Mouse (Mus musculus): ENCODE results near the gene Hist1h4k.
A peak's percentile ranks its signal among the peaks of the same experiment; 100 is the strongest.
"Not testable (repeated sequence)": the region's sequence is repeated elsewhere in the genome, so short reads cannot be mapped to it uniquely, and the experiment has no call there.

Gene Hist1h4k

DNA sequence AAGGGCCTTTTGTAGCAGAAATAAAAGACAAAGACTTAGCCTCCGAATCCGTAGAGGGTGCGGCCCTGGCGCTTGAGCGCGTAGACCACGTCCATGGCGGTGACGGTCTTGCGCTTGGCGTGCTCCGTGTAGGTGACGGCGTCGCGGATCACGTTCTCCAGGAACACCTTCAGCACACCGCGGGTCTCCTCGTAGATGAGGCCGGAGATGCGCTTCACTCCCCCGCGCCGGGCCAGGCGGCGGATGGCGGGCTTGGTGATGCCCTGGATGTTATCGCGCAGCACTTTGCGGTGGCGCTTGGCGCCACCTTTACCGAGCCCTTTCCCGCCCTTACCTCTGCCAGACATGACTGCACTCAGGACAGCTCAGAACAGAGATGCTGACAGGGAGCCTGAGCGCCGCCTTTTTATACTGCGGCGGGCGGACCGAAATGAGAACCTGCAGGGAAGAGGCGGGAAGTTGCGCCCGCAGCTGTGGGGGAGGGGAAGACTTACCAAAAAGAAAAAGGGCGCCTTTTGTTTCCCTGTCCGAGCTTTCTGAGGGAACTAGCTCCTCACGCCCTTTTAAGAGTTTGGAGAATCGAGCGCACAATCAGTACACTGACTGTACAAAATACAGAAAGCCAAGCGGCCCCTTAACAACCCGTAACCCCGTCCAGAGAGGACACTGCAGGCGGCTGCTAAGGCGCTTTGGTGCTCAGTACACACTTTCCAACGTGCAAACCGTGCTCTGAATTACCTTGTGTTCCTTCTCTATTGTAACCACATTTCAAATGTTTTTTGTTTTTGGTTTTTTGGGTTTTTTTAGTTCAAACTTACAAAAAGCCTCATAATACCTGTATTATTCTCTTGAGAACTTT is at the start of gene Hist1h4k:
Gene Hist1h4k, minus strand, starts transcription at position 347 of the 859 bp plus-strand sequence.
- DNase-seq (ENCODE audit: low spot score) = peak; percentile 93

DNA sequence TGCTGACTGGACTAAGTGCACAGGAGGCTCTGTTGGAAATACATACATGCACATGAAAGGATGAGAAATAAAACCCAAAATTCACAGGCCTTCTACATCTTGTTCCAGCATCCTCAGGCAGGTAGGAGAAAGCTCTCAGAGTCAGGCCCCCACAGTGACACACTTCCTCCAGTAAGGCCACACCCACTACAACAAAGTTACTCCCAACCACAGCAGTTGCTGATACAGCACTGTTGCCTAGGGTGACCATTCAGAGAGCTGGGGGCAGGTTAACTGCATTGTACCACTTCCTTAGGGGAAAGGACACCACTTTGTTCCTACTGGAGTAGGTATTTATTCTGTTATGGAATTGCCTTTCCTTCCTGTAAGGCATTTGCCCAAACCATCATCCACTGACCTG is 46.9 kb upstream of the Hist1h4k start:
- DNase-seq (ENCODE audit: low spot score) = not testable (repeated sequence)

DNA sequence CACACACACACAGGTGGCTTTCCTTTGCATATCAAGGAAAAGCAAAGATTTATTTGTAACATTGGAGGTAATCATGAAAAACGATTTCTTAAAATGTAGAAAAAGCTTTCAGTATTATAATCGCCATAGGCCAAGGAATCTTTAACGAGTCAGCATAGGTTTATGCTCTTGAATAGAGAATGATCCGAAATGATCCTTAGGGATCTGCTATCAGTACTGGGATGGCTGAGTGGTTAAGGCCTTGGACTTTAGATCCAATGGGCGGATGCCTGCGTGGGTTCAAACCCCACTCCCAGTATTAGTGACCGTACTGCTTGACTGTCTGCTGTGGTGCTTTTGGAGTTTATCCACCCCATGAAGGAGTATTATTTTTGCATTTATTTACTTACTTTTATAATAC is 45.3 kb upstream of the Hist1h4k start:
- DNase-seq (ENCODE audit: low spot score) = no peak

DNA sequence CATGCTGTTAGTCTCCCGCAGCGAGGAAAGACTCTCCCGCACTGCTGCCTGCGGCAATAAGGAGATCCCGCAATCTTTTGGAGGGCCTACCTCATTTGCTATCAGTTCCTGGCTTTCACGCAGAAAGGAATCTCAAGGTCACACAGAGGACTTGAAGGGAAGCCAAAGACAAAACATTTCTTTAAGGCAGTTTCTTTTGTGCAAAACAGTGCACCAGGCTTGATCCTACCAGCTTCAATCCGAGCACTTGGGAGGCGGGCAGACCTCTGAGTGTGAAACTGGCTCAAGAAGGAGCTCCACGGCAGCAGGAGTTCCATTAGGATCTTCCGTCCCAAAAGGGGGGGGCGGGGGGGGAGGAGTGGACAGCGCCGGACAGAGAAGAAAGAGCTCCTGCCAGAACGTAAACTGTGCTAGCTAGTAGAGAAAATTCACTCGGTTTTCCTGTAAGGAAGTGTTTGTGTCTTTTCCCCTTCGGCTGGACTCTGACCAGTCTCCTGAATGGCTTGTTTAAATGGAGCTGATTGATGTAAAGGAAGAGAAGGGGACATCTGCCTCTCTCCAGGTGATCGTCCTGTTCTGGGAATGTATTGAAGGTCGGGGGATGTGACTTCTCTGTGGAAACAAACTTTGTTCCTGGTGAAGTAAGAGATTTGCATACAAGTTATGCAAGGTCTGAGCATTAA is 40.4 kb upstream of the Hist1h4k start:
- DNase-seq (ENCODE audit: low spot score) = no peak

- no peak for DNase-seq (ENCODE audit: low spot score)
Observed at GRCm38 (mm10) chr13:21789925-21790324, 39.6 kb upstream of the Hist1h4k start.

DNA sequence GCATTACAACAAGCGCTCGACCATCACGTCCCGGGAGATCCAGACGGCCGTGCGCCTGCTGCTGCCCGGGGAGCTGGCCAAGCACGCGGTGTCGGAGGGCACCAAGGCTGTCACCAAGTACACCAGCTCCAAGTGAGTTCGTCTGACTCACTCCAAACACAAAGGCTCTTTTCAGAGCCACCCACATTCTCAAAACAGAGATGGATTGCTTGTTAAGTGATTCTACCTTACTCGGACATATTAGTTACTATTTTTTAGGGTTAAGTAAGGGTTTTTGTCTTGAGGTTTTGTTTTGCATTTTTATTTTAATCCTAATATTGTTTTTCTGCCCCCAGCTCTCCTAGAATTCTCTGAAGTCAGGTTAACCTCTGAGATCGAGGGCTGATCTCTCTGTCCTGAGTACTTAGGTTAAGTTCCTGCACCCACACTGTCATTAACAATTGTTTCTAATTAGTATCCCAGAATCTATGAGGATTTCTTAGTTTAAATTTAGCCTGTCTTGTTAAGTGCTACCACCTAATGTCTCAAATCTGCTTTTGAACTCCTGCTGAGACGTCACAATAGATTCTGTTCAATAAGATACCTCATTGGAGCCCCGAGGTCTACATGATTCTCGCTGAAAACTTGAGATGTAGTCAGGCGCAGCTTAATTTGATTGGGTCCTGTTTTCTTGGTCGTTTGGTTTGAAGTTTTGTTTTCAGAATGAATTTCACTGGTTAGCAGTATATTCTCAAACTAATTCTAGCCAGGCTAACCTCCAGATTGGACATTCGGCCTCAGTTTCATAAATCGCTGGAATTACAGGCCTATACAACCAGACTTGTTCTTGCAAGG is 37.7 kb upstream of the Hist1h4k start:
- no peak for DNase-seq (ENCODE audit: low spot score)

GRCm38 (mm10) chr13:21786899-21787629 is 36.8 kb upstream of the Hist1h4k start, which contains the start of the genes Hist1h2an and Hist1h2bp:
TSS of gene Hist1h2an (minus strand) at chr13:21787218.
TSS of gene Hist1h2bp (plus strand) at chr13:21787461.
- DNase-seq (ENCODE audit: low spot score) = peak; percentile 94

- no peak for DNase-seq (ENCODE audit: low spot score)
Observed at GRCm38 (mm10) chr13:21786189-21786898, 36.0 kb upstream of the Hist1h4k start.

- DNase-seq (ENCODE audit: low spot score) = no peak
Observed at GRCm38 (mm10) chr13:21784311-21784710, 34.0 kb upstream of the Hist1h4k start.

- DNase-seq (ENCODE audit: low spot score) = peak; percentile 23
Observed at GRCm38 (mm10) chr13:21783734-21784161, 33.4 kb upstream of the Hist1h4k start.

GRCm38 (mm10) chr13:21783255-21783617 is 32.9 kb upstream of the Hist1h4k start, which contains the start of gene Hist1h3i:
TSS of gene Hist1h3i (minus strand) at chr13:21783370.
- peak; percentile 69 for DNase-seq (ENCODE audit: low spot score)

- DNase-seq (ENCODE audit: low spot score) = peak; percentile 27
Observed at GRCm38 (mm10) chr13:21782361-21783254, 32.3 kb upstream of the Hist1h4k start.

GRCm38 (mm10) chr13:21781639-21782038 is 31.3 kb upstream of the Hist1h4k start:
- DNase-seq (ENCODE audit: low spot score) = no peak

DNA sequence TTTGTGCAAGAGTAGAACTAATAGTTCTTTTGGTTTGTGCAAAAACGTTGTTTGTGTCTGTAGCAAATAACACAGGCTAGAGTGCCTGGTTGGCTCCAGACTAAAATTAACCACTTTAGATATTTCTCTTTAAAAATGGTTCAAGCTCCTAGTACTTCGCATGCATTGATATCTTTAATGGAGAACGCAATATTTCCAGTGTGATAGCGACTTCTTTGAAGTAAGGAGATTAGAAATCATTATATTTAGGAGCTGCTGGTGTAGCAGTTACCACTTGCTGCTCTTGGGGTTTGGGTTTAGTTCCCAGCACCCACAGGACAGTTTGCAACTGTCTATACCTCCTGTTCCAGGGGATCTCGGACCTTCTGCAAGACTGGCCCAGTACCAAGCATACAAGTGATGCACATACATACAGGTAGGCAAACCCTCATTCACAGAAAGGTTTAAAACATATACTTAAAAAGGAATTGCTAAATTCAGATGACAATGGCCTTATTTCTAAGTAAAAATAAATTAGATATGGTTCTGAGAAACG is 30.8 kb upstream of the Hist1h4k start:
- no peak for DNase-seq (ENCODE audit: low spot score)

GRCm38 (mm10) chr13:21779767-21780731 is 29.7 kb upstream of the Hist1h4k start, which contains the start of gene Hist1h1b:
TSS of gene Hist1h1b (minus strand) at chr13:21780625.
- peak; percentile 41 for DNase-seq (ENCODE audit: low spot score)

DNA sequence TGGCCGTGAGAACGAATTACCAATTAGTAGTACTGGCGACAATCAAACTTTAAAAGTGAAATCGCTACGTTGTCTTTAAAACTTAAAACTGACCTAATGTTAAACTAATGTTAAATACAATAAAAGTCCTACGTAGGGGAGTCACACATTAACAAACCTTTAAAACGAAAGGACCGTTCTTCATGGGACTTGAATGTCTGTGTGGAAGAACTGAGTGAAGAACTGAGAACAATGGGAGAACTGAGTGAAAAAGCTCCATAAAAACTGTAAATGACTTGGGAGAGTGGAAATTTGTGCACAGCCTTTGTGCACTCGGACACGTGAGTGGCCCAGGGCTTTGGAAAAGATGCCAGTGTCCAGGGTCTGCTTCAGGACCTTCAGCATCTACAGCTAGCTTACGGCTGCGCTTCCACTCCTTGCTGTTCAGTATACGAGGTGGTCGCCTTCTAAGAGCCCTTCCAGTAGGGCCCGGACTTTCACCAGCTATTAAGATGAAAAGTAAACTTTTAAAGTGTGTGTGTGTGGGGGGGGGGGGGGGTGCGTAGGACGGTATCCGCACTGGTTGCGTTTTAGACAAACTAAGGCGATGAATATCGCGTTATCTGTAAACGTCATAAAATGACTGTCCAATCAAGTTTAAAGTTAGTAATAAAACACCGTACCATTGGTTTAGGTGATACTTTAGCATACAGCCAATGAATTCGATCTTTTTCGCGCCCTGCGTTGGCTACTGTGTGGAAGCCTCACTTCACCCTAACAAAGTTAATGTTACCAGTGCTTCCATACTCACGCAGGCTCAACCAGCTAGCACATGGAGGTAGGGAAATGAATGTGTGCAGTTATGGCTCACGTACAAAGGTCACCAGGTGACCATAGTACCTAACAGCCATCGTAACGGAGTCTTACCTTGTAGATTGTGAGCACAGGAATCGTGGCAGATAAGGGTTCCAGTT is 28.8 kb upstream of the Hist1h4k start:
- DNase-seq (ENCODE audit: low spot score) = peak; percentile 69

DNA sequence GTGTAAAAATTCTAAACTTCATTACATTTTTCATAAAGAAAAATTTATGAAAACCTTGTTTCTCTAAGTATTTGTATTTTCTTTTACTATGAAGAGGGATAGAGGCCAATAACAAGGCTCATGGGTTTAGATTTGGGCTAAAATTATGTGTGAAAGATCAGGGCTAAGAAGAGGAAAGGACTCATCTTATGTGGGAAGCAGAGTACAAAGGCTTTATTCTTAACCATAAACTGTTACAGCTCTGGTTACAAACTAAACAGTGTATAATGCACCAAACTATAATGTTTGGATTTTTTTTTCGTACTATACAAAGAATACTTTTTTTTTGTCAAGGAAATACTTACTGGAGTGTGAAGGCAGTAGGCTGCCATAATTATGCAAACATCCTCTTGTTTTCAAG is 5.4 kb upstream of the Hist1h4k start:
- DNase-seq (ENCODE audit: low spot score) = no peak

Data from layer of hippocampus, adult 11-12 months (tissue).